Mouse (Mus musculus): ENCODE results near the gene Lsp1. TPM values are rescaled to one million over a fixed set of nuclear protein-coding genes. Genes with fewer than 3 reads are reported as not detected.

Lsp1 gene
- polyA plus RNA-seq, 1 experiment from 2014 or later: 18.4 TPM

DNA sequence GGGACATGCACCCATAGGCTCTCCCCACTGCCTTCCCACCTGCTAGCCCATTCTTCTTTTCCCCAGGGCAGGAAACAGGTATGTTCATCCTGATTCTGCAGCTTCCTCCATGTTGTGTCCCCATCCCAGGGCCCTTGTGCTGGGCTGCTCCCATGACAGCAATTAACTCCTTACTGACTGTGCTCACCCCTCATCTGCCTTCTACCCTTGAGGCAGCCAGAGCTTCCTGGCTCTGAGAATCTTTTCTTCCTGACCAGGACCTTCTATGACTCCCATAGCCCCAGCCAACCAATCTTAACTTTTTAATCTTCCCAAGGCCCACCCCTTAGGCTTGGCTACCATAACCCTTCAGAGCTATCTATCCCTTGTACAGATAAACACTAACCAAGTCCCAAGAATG is 18.7 kb downstream of the Lsp1 start:
- Histone ChIP-seq H3K4me2 (replicated peaks) (no peak overlapping the region), H3K9me3 (no peaks in the 10 kb centered on the region), H3K27ac (no peak overlapping the region), H3K9ac (no peak overlapping the region), H3K4me3 (no peak overlapping the region), H3K4me1 (peaks cover 31% of the 10 kb centered on the region), H3K36me3 (no peaks in the 10 kb centered on the region), H3K27me3 (replicated peaks) (no peaks in the 10 kb centered on the region)
- ATAC-seq (ENCODE audit: low FRiP score, low read depth): no peak

DNA sequence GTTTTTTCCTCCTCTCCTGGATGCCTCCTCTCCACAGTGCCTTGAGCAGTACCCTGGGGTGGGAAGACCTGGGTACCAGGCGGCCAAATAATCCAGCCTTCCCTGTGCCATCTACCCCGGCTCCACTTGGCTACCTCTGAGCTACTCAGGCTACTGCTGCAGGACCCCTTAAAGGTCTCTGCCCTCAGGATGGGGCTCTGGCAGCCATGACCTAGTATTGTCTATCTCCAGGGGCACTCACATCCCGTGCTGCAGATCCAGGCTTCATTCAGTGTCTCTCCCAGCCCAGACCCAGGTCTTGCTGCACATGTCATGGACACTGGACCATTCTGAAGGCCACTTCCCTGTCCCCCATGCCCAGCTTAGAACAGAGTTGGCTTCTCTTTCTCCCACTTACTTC is 19.3 kb downstream of the Lsp1 start:
- H3K27me3 ChIP-seq (replicated peaks): no peaks in the 10 kb centered on the region
- 88% methylated on average over 3 of the region's 3 CpGs for WGBS
- no peak overlapping the region for H3K4me2 ChIP-seq (replicated peaks)
- H3K36me3 ChIP-seq: no peaks in the 10 kb centered on the region
- no peaks in the 10 kb centered on the region for H3K9me3 ChIP-seq
- no peak overlapping the region for H3K4me3 ChIP-seq
- no peak overlapping the region for H3K9ac ChIP-seq
- H3K4me1 ChIP-seq: peaks cover 27% of the 10 kb centered on the region
- no peak for ATAC-seq (ENCODE audit: low FRiP score, low read depth)
- H3K27ac ChIP-seq: no peak overlapping the region

- Histone ChIP-seq H3K27me3 (replicated peaks) (no peaks in the 10 kb centered on the region), H3K9ac (no peak overlapping the region), H3K4me1 (peaks cover 26% of the 10 kb centered on the region), H3K4me2 (replicated peaks) (no peak overlapping the region), H3K4me3 (no peak overlapping the region), H3K9me3 (no peaks in the 10 kb centered on the region), H3K27ac (no peak overlapping the region), H3K36me3 (no peaks in the 10 kb centered on the region)
- WGBS: 98% methylated on average over 3 of the region's 3 CpGs
- ATAC-seq (ENCODE audit: low FRiP score, low read depth): no peak
These were observed 20.1 kb downstream of the Lsp1 start for GRCm38 (mm10) chr7:142480661-142481060.

DNA sequence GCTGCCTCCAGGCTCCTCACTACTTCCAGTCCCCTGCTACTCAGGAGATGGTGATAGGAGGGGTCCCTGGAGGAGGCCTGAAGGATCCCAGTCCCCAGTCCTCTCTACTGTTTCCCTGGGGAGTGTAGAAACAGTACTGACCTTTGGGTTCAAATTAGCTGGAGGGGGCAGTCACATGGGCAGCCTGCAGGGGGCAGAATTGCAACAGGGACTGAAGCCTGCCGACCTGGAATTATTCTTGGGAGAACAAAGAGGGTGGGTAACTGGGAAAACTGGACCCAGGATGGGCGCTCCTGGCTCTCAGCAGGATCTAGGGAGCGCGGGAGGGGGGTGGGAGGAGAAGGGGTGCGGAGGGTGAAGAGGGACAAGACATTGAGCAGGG is 20.6 kb downstream of the Lsp1 start:
- WGBS: 10% methylated on average over 5 of the region's 5 CpGs
- ATAC-seq (ENCODE audit: low FRiP score, low read depth): peak; percentile 10; the same call in 1 of the 2 replicates
- H3K27me3 ChIP-seq (replicated peaks): no peaks in the 10 kb centered on the region
- H3K36me3 ChIP-seq: no peaks in the 10 kb centered on the region
- H3K4me3 ChIP-seq: peak overlapping the region; percentile 20; the same call in 1 of the 2 replicates
- H3K27ac ChIP-seq: no peak overlapping the region
- peak overlapping the region; percentile 69 for H3K9ac ChIP-seq
- H3K4me1 ChIP-seq: peaks cover 26% of the 10 kb centered on the region
- H3K9me3 ChIP-seq: no peaks in the 10 kb centered on the region
- peak overlapping the region; percentile 67 for H3K4me2 ChIP-seq (replicated peaks)

- Histone ChIP-seq H3K9ac (peak overlapping the region; percentile 69), H3K4me3 (peak overlapping the region; percentile 20; the same call in 1 of the 2 replicates), H3K4me2 (replicated peaks) (peak overlapping the region; percentile 67), H3K4me1 (peaks cover 29% of the 10 kb centered on the region), H3K9me3 (no peaks in the 10 kb centered on the region), H3K27me3 (replicated peaks) (no peaks in the 10 kb centered on the region), H3K36me3 (no peaks in the 10 kb centered on the region), H3K27ac (0 out of 2 replicates have a peak overlapping the region, but pooled peaks have one; percentile 62)
- 2% methylated on average over 22 of the region's 22 CpGs for WGBS
- peak; percentile 67 for ATAC-seq (ENCODE audit: low FRiP score, low read depth)
These were observed 21.1 kb downstream of the Lsp1 start for GRCm38 (mm10) chr7:142481568-142482255.

GRCm38 (mm10) chr7:142482256-142482609 is 21.6 kb downstream of the Lsp1 start:
- H3K36me3 ChIP-seq: no peaks in the 10 kb centered on the region
- no peaks in the 10 kb centered on the region for H3K27me3 ChIP-seq (replicated peaks)
- WGBS: 17% methylated on average over 6 of the region's 6 CpGs
- H3K9ac ChIP-seq: no peak overlapping the region; the same call in 1 of the 2 replicates
- H3K9me3 ChIP-seq: no peaks in the 10 kb centered on the region
- peak; percentile 36 for ATAC-seq (ENCODE audit: low FRiP score, low read depth)
- peaks cover 35% of the 10 kb centered on the region for H3K4me1 ChIP-seq
- no peak overlapping the region for H3K27ac ChIP-seq
- H3K4me3 ChIP-seq: no peak overlapping the region
- H3K4me2 ChIP-seq (replicated peaks): peak overlapping the region; percentile 67

GRCm38 (mm10) chr7:142483136-142483535 is 22.5 kb downstream of the Lsp1 start:
- H3K36me3 ChIP-seq: no peaks in the 10 kb centered on the region
- peak overlapping the region; percentile 20; the same call in 1 of the 2 replicates for H3K27ac ChIP-seq
- H3K27me3 ChIP-seq (replicated peaks): no peaks in the 10 kb centered on the region
- 59% methylated on average over 11 of the region's 11 CpGs for WGBS
- no peak overlapping the region for H3K4me3 ChIP-seq
- H3K9me3 ChIP-seq: no peaks in the 10 kb centered on the region
- no peak for ATAC-seq (ENCODE audit: low FRiP score, low read depth)
- peaks cover 42% of the 10 kb centered on the region for H3K4me1 ChIP-seq
- H3K9ac ChIP-seq: no peak overlapping the region
- no peak overlapping the region for H3K4me2 ChIP-seq (replicated peaks)

- H3K4me3 ChIP-seq: no peak overlapping the region
- no peak overlapping the region for H3K27ac ChIP-seq
- H3K9me3 ChIP-seq: no peaks in the 10 kb centered on the region
- H3K9ac ChIP-seq: no peak overlapping the region
- H3K27me3 ChIP-seq (replicated peaks): no peaks in the 10 kb centered on the region
- 81% methylated on average over 12 of the region's 12 CpGs for WGBS
- no peak overlapping the region for H3K4me2 ChIP-seq (replicated peaks)
- peaks cover 42% of the 10 kb centered on the region for H3K4me1 ChIP-seq
- H3K36me3 ChIP-seq: no peaks in the 10 kb centered on the region
- no peak for ATAC-seq (ENCODE audit: low FRiP score, low read depth)
These were observed 24.2 kb downstream of the Lsp1 start for GRCm38 (mm10) chr7:142484780-142485179.

DNA sequence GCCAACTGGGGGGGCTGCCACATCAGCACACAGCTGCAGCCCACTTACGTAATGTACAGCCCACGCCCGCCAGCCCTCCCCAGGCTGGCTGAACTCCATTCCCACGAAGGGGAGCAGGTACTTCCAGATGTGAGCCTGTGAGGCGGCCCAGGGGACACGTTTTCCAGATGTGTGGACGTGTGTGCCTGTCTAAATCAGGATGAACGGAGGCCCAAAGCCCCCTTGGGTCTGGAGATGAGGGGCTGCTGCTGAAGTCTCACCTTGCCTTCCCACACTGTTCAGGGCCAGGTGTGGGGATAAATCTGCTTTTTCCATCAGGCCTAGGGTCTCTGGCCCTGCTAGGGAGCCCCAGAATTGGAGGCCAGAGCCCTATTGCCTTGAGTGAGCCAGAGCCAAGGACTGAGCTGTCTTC is 26.1 kb downstream of the Lsp1 start:
- WGBS: 71% methylated on average over 8 of the region's 8 CpGs
- Histone ChIP-seq H3K4me2 (replicated peaks) (no peak overlapping the region), H3K9ac (no peak overlapping the region), H3K27ac (0 out of 2 replicates have a peak overlapping the region, but pooled peaks have one; percentile 32), H3K27me3 (replicated peaks) (no peaks in the 10 kb centered on the region), H3K4me3 (no peak overlapping the region), H3K9me3 (no peaks in the 10 kb centered on the region), H3K4me1 (peaks cover 34% of the 10 kb centered on the region), H3K36me3 (no peaks in the 10 kb centered on the region)
- ATAC-seq (ENCODE audit: low FRiP score, low read depth): peak; percentile 10; the same call in 1 of the 2 replicates

- H3K27me3 ChIP-seq (replicated peaks): 0 out of 2 replicates have a peak, but pooled peaks cover 2% of the 10 kb centered on the region
- no peak overlapping the region for H3K27ac ChIP-seq
- WGBS: 10% methylated on average over 9 of the region's 9 CpGs
- no peak overlapping the region for H3K4me3 ChIP-seq
- H3K9me3 ChIP-seq: no peaks in the 10 kb centered on the region
- no peaks in the 10 kb centered on the region for H3K36me3 ChIP-seq
- ATAC-seq (ENCODE audit: low FRiP score, low read depth): peak; percentile 71
- 0 out of 2 replicates have a peak overlapping the region, but pooled peaks have one; percentile 13 for H3K9ac ChIP-seq
- H3K4me1 ChIP-seq: peaks cover 27% of the 10 kb centered on the region
- H3K4me2 ChIP-seq (replicated peaks): peak overlapping the region; percentile 34; the same call in 1 of the 2 replicates
These were observed 26.8 kb downstream of the Lsp1 start for GRCm38 (mm10) chr7:142487341-142487859.

GRCm38 (mm10) chr7:142488053-142488452 is 27.4 kb downstream of the Lsp1 start:
- H3K9ac ChIP-seq: no peak overlapping the region
- H3K4me3 ChIP-seq: no peak overlapping the region
- H3K27ac ChIP-seq: no peak overlapping the region
- 75% methylated on average over 3 of the region's 3 CpGs for whole genome bisulfite sequencing
- peaks cover 21% of the 10 kb centered on the region for H3K4me1 ChIP-seq
- no peaks in the 10 kb centered on the region for H3K36me3 ChIP-seq
- no peaks in the 10 kb centered on the region for H3K9me3 ChIP-seq
- no peak for ATAC-seq (ENCODE audit: low FRiP score, low read depth)
- 0 out of 2 replicates have a peak, but pooled peaks cover 2% of the 10 kb centered on the region for H3K27me3 ChIP-seq (replicated peaks)
- H3K4me2 ChIP-seq (replicated peaks): no peak overlapping the region

DNA sequence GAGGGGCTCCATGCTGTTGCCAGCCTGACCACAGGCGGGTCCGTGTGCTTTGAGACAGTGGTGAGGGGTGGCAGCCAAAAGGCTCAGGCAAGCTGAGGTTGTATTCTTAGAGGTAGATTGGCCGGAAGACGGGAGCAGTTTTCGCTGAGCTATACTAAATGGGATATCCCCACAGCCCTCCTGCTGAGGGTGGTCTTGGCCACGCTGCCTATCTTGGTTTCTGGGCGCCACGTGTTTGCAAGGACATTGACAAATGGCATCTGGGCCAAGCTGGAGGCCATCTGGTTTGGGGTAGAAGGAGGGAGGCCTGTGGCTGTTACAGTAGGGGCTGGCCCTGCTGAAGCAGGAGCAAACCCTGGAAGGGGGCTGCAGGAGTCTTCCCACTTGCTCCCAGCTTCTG is 32.9 kb downstream of the Lsp1 start:
- 73% methylated on average over 8 of the region's 8 CpGs for WGBS
- Histone ChIP-seq H3K9ac (no peak overlapping the region), H3K27me3 (replicated peaks) (0 out of 2 replicates have a peak, but pooled peaks cover 2% of the 10 kb centered on the region), H3K4me1 (no peaks in the 10 kb centered on the region), H3K4me3 (no peak overlapping the region), H3K36me3 (no peaks in the 10 kb centered on the region), H3K4me2 (replicated peaks) (no peak overlapping the region), H3K27ac (no peak overlapping the region), H3K9me3 (no peaks in the 10 kb centered on the region)
- ATAC-seq (ENCODE audit: low FRiP score, low read depth): no peak

Measured in neural tube, embryonic 12.5 days (tissue).